Mouse (Mus musculus) gastrocnemius, postnatal 14 days (tissue): ENCODE results near the gene Tigd3. TPM values are rescaled to one million over a fixed set of nuclear protein-coding genes. Genes with fewer than 3 reads are reported as not detected.

Experiments
- DNase-seq: peaks from one replicate; pipeline ENCODE4 v3.0.0; 2021; ENCODE audit warnings: mixed read lengths
- intact Hi-C: fragments of 180-260 bp; cut with DNase I; formaldehyde crosslinking; loops from one replicate; pipeline ENCODE4 v1.15.1; 2025; ENCODE audit warnings: low total_unique reads
- total RNA-seq, 2 experiments: library from RNA; stranded (reverse); gene quantifications; 2 replicates each; pipeline ENCODE4 v1.2.3; 2021

The Tigd3 gene
- total RNA-seq, 2 experiments from 2014 or later = 0.42 to 0.66 TPM

GRCm38 (mm10) chr19:5850860-5851259 lies 43.1 kb downstream of the Tigd3 start:
- intact Hi-C loops = no loop called here
- no peak for DNase-seq

- peak; percentile 96 for DNase-seq
- intact Hi-C loops = no loop called here
These were observed 44.0 kb downstream of the Tigd3 start for GRCm38 (mm10) chr19:5849843-5850527.

GRCm38 (mm10) chr19:5848826-5849672 lies 44.9 kb downstream of the Tigd3 start:
- DNase-seq = peak; percentile 56
- intact Hi-C loops = no loop called here

- intact Hi-C loops = no loop called here
- DNase-seq = peak; percentile 69
These were observed 45.7 kb downstream of the Tigd3 start for GRCm38 (mm10) chr19:5848032-5848825.

GRCm38 (mm10) chr19:5847306-5847796 lies 46.6 kb downstream of the Tigd3 start:
- intact Hi-C loops = no loop called here
- no peak for DNase-seq

GRCm38 (mm10) chr19:5846557-5847305 lies 47.2 kb downstream of the Tigd3 start:
- DNase-seq = peak; percentile 84

GRCm38 (mm10) chr19:5846154-5846553 lies 47.8 kb downstream of the Tigd3 start:
- DNase-seq = peak; percentile 46
- intact Hi-C loops = no loop called here

More at GRCm38 (mm10) chr19:5846557-5847305, 47.2 kb downstream of the Tigd3 start:
- intact Hi-C loops = no loop called here

GRCm38 (mm10) chr19:5845319-5846135 lies 48.4 kb downstream of the Tigd3 start:
- peak; percentile 98 for DNase-seq
- intact Hi-C loops = loop anchor here (2.0 kb wide), 1 partner anchor 45 kb away; no protein-coding TSS in a partner anchor

GRCm38 (mm10) chr19:5844831-5845318 lies 49.1 kb downstream of the Tigd3 start:
- no peak for DNase-seq
- intact Hi-C loops = loop anchor here (2.0 kb wide), 1 partner anchor 44 kb away; no protein-coding TSS in a partner anchor

GRCm38 (mm10) chr19:5843781-5844691 lies 49.9 kb downstream of the Tigd3 start:
- peak; percentile 33 for DNase-seq
- intact Hi-C loops = loop anchor here (2.0 kb wide), 1 partner anchor 43 kb away; no protein-coding TSS in a partner anchor

GRCm38 (mm10) chr19:5842785-5843730 lies 50.9 kb downstream of the Tigd3 start:
- DNase-seq = no peak
- intact Hi-C loops = no loop called here

GRCm38 (mm10) chr19:5841999-5842784 lies 51.8 kb downstream of the Tigd3 start:
- DNase-seq = no peak
- intact Hi-C loops = no loop called here

- intact Hi-C loops = no loop called here
- no peak for DNase-seq
These were observed 52.5 kb downstream of the Tigd3 start for GRCm38 (mm10) chr19:5841389-5841946.
